Mouse (Mus musculus): Measurements from ENCODE around the gene Elovl5.
"Not testable (repeated sequence)": the region's sequence is repeated elsewhere in the genome, so short reads cannot be mapped to it uniquely, and the experiment has no call there.

Elovl5 gene

DNA sequence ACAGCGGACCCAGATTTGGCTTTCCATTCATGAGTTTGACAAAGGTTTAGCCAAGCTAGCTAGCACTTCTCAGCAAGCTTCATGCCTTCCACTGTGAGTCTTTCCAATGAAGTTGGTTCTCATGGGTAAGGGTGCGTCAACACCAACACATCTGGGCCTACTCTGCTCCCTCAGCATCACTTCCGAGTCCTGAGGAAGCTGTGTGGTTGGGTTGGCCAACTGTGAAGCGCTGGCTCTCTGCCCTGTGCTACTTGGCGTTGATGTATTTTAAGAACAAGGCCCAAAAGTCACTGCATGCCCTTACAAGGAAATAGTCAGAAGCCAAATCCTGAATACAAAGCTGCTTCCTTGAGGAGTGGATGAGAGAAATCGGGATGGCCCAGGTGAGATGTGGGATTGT is 75.1 kb downstream of the Elovl5 start:
- in situ Hi-C loops (cut with MboI; ENCODE audit: low sequenced_read_pairs), result no loop called here

DNA sequence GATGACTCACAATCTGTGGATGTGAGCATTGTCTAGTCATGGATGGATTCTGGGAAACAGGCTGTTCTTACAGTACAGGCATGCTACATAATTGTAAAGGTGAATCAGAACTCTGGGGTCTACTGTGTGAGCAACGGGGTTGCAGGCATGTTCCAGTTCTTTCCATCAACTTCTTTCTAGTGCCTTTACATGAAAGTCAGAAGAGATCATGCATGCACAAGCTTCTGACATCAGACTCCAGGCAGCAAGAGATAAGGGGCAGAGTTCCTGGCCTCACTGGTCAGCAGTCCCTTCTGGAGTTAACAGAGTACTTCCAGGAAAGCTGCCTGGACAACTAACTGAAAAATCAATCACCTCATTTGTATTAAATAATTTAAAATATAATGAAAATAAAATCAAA is 75.9 kb downstream of the Elovl5 start:
- in situ Hi-C loops (cut with MboI; ENCODE audit: low sequenced_read_pairs), result no loop called here

- in situ Hi-C loops (cut with MboI; ENCODE audit: low sequenced_read_pairs), result not testable (repeated sequence)
Measured at GRCm38 (mm10) chr9:77993538-77994255, 76.5 kb downstream of the Elovl5 start.

DNA sequence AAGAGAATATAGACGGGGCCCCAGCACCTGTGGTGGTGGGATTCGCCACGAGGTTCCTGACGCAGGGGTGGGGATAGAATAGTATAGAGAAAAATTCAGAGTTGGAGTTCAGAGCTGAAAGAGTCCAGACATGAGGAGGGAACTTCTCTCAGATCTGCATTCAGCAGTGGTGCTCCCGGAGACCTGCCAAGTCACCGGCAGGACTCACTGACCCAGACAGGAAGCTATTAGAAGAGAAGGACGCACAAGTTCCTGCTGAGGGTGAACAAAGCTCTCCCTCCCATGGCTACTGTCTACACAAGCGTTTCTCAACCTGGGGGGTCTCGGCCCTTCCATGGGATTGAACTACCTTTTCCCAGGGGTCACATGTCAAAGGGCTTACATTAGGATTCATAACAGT is 78.1 kb downstream of the Elovl5 start:
- in situ Hi-C loops (cut with MboI; ENCODE audit: low sequenced_read_pairs), result no loop called here

DNA sequence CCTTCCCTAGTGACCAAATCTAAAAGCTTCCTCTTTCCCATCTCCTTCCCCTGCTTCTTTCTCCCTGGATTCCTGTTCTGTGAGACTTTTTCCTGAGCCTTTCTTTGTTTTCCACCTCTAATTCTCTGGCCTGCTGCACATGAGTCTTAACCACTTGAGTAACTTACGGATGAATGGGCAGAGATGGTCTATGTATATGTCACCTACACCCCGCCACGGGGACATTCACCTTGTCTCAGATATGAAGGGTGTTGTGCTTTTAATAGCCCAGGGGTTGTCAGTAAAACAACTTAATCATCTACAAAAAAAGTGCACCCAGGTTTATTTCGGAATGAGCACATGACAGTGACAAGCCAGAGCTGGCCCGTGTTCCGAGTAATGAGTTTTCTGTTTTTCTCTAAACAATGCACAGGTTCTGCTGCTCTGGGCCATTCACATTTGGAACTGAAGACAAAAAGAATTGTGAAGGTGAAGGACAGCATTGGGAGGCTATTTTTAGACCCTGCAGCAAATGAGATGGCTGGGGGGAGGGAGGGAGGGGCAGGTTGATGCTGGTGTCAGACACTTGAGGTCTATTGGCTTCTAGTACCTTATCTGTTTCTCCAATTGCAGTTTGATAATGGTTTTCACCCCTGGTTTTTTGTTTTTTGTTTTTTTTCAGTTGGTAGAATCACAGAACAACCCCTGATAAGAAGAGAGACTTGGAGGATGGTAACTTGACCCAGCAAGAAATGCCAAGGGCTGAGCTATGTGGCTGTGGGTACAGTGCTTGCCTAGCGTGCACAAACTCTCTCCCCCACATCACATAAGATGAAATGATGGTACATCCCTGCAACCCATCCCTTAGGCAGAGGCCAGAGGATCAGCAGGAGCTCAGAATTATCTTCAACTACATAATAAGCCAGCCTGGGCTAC is 83.7 kb downstream of the Elovl5 start:
- in situ Hi-C loops (cut with MboI; ENCODE audit: low sequenced_read_pairs), result no loop called here

GRCm38 (mm10) chr9:78003278-78003677 is 86.1 kb downstream of the Elovl5 start:
- in situ Hi-C loops (cut with MboI; ENCODE audit: low sequenced_read_pairs), result no loop called here

GRCm38 (mm10) chr9:78005481-78005880 is 88.3 kb downstream of the Elovl5 start:
- in situ Hi-C loops (cut with MboI; ENCODE audit: low sequenced_read_pairs), result no loop called here

GRCm38 (mm10) chr9:78006209-78007001 is 89.2 kb downstream of the Elovl5 start:
- in situ Hi-C loops (cut with MboI; ENCODE audit: low sequenced_read_pairs), result no loop called here

DNA sequence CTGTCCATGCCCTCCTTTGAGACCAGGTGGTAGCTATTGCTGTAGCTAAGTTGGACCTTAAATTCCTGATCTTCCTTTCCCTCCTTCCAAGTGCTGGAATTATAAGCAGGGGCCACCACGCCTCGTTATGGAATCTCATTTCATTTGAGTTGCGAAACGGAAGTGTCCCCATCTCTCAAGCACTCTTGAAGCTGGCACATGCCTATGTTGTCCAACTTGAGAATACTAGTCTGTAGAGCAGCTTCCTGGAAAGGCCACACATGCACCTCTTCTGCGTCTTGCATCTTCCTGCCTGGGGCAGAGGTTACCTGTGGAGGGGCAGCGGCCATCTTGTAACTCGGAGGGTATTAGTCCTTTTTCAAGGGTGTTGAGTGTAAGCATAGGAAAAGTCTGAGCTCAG is 92.2 kb downstream of the Elovl5 start:
- in situ Hi-C loops (cut with MboI; ENCODE audit: low sequenced_read_pairs), result no loop called here

GRCm38 (mm10) chr9:78010187-78010586 is 93.0 kb downstream of the Elovl5 start:
- in situ Hi-C loops (cut with MboI; ENCODE audit: low sequenced_read_pairs), result loop anchor here (5.0 kb wide), 1 partner anchor 203 kb away; no protein-coding TSS in a partner anchor

DNA sequence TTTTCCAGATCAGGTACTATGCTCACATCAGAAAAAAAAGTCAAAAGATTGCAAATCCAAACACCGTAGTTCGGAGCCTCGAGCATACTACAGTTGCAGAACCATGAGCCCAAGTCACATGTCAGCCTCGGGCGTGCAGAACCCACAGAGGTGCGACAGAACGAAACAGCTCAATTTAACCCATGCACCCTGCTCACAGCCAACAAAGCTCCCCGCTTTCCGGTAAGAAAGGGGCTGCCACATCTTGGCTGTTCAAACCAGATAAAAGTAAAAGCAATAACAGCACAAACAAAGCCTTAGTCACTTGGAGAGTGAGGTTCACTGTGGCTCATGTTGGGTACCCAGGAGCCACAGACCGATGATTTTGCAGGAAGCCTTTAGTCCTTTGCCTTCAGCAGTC is 93.5 kb downstream of the Elovl5 start:
- in situ Hi-C loops (cut with MboI; ENCODE audit: low sequenced_read_pairs), result loop anchor here (5.0 kb wide), 1 partner anchor 203 kb away; no protein-coding TSS in a partner anchor

DNA sequence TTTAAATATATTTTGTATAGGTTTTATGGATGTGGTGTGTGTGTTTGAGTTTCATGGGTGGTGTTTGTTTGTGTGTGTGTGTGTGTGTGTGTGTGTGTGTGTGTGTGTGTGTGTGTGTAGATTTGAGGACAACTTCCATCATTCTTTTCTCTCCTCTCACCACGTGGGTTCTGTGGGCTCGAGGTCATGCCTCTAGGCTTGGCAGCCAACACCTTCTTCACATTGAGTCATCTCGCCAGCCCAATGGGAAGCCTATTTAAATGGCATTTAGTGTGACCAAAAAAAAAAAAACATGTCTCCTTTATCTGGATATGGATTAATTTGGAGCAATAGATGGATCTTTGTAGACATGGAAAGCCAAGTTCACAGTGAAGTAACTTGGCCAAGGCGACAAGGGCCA is 94.9 kb downstream of the Elovl5 start:
- in situ Hi-C loops (cut with MboI; ENCODE audit: low sequenced_read_pairs), result loop anchor here (5.0 kb wide), 1 partner anchor 205 kb away; no protein-coding TSS in a partner anchor

DNA sequence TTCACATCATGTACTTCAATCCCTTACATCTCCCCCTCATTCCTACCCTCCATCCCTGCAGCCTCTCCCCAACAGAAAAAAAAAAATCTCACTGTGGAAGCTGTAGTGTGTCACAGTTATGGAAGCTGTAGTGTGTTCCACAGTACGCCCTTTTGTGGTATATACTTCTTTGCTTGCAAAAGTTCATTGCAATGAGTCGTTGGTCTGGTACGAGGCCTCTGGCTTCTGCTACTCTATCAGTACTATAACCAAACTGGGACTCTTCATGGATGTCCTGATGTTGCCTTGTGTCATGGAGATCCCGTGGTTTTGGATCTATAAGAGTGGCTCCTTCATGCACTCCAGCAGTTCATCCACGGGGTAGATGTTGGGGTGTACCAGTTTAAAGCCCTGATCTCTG is 95.5 kb downstream of the Elovl5 start:
- in situ Hi-C loops (cut with MboI; ENCODE audit: low sequenced_read_pairs), result loop anchor here (5.0 kb wide), 1 partner anchor 205 kb away; no protein-coding TSS in a partner anchor

GRCm38 (mm10) chr9:78013813-78014212 is 96.6 kb downstream of the Elovl5 start:
- in situ Hi-C loops (cut with MboI; ENCODE audit: low sequenced_read_pairs), result loop anchor here (5.0 kb wide), 1 partner anchor 207 kb away; no protein-coding TSS in a partner anchor

- in situ Hi-C loops (cut with MboI; ENCODE audit: low sequenced_read_pairs), result no loop called here
Measured at GRCm38 (mm10) chr9:78015816-78016215, 98.7 kb downstream of the Elovl5 start.

DNA sequence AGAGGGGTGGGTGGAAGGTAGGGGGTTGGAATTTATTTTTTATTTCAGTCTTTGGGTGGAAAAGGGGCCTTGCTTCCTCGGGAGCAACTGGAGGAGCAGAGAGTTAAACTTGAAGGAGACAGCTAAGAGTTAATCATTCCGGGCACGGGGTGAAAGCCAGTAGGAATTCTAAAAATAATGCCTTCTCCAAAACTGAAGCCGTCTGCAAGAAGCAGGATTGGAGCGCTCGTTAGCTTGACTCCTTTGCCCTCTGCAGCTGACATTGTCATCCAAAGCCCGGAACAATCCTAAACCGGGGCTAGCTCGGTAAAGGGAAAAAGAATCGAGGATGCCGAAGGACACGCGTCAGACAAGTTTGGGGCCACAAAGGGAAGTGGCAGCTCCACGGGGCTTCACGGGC is 99.1 kb downstream of the Elovl5 start:
- in situ Hi-C loops (cut with MboI; ENCODE audit: low sequenced_read_pairs), result no loop called here

GRCm38 (mm10) chr9:78021256-78021655 is 104.1 kb downstream of the Elovl5 start:
- in situ Hi-C loops (cut with MboI; ENCODE audit: low sequenced_read_pairs), result no loop called here

DNA sequence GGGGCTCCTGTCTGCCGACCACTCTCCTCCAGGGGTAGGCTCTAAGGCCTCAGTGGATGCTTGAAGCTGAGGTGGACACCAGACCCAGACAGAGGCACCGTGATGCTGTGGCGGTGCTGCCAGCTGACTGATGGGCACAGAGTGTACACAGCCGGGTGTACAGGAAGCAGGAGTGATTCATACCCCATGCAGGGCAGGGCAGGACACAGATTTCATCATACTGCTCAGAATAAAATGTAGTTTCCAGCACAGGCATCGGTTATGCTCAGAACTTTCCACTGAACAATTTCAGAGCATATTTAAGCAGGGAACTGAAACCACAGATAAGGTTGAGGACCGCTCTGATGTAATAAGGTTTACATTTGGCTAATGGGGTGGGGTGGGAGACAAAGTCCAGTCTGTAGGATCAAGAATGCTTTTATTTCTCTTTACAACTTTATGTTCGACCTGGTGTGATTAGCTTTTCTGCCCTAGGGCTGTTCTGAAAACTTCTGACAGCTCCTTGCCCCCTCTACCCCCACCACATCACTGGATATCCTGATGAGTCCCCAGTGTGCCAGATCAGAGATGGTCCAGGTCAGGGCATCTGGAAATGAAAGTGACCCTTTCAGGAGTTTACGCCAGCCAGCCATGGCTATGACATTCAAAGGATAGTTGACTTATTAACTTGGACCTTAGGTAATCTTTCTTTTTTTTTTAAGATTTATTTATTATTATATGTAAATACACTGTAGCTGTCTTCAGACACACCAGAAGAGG is 105.2 kb downstream of the Elovl5 start:
- in situ Hi-C loops (cut with MboI; ENCODE audit: low sequenced_read_pairs), result no loop called here

DNA sequence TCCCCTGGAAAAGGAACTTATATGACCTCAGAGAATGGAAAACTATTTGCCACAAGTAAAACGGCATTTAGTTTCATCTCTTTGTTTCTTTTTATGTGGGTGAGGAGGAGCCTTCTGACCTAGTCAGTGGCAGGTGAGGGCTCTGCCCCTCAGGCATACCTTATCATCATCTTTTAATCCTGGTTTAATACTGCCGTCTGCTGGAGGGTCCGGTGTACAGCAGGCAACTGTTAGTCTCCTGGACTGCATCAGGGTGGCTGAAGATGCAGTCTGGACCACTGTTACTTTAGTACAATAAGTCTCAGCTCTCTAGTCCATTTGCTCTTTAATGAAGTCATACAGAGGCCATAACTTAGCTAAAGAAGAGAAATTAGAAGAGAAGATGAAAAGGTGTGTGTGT is 107.7 kb downstream of the Elovl5 start:
- in situ Hi-C loops (cut with MboI; ENCODE audit: low sequenced_read_pairs), result no loop called here

- in situ Hi-C loops (cut with MboI; ENCODE audit: low sequenced_read_pairs), result no loop called here
Measured at GRCm38 (mm10) chr9:78027099-78027498, 109.9 kb downstream of the Elovl5 start.
